Mouse (Mus musculus) granulocyte monocyte progenitor cell, adult 5-6 weeks (primary cell): ENCODE measurements around the gene Mospd3. TPM values are rescaled to one million over a fixed set of nuclear protein-coding genes. Genes with fewer than 3 reads are reported as not detected.

Experiments used
- ATAC-seq: replicated peaks from 2 replicates; pipeline ENCODE4 v1.8.0; 2016; ENCODE audit warnings: mild to moderate bottlenecking, moderate TSS enrichment, inconsistent platforms; ENCODE audit not compliant: poor library complexity, severe bottlenecking
- total RNA-seq, 2 experiments: library from RNA; stranded (forward) in 1 of 2; stranded (reverse) in 1 of 2; fragments of 200-712, 200-1000 nt in 1 of 2; fragments of >200 nt in 1 of 2; fragmentation: Nextera tagmentation in 1 of 2; gene quantifications; 2 replicates each; pipeline ENCODE4 v1.2.3; 2014 to 2017

The Mospd3 gene
- total RNA-seq (2014; fragmentation: Nextera tagmentation) (146 and 159 TPM in 2 replicates), total RNA-seq (2017) (4.0 and 7.4 TPM in 2 replicates)

- ATAC-seq = peak; percentile 83
Observed at GRCm38 (mm10) chr5:137600619-137601364, at the start of gene Mospd3. Gene Mospd3 (minus strand): TSS chr5:137601058.

GRCm38 (mm10) chr5:137649669-137650571 lies 49.1 kb upstream of the Mospd3 start:
- ATAC-seq = no peak

- no peak for ATAC-seq
Observed at GRCm38 (mm10) chr5:137649251-137649650, 48.4 kb upstream of the Mospd3 start.

- ATAC-seq = no peak
Observed at GRCm38 (mm10) chr5:137647827-137648601, 47.2 kb upstream of the Mospd3 start.

- no peak; the same call in 1 of the 2 replicates for ATAC-seq
Observed at GRCm38 (mm10) chr5:137645652-137646091, 44.8 kb upstream of the Mospd3 start, which contains the start of gene Irs3. Gene Irs3 (minus strand): TSS chr5:137645714.

- ATAC-seq = peak; percentile 54
Observed at GRCm38 (mm10) chr5:137645091-137645651, 44.3 kb upstream of the Mospd3 start.

GRCm38 (mm10) chr5:137644484-137644883 lies 43.6 kb upstream of the Mospd3 start:
- ATAC-seq = no peak

- no peak for ATAC-seq
Observed at GRCm38 (mm10) chr5:137642886-137643285, 42.0 kb upstream of the Mospd3 start.

- ATAC-seq = peak; percentile 15; the same call in 1 of the 2 replicates
Observed at GRCm38 (mm10) chr5:137641054-137641453, 40.2 kb upstream of the Mospd3 start, which contains the start of gene Sap25. Gene Sap25 (plus strand): TSS chr5:137641334.

- ATAC-seq = no peak
Observed at GRCm38 (mm10) chr5:137639472-137639871, 38.6 kb upstream of the Mospd3 start.

GRCm38 (mm10) chr5:137633397-137634084 lies 32.7 kb upstream of the Mospd3 start:
- no peak for ATAC-seq

GRCm38 (mm10) chr5:137631591-137631990 lies 30.7 kb upstream of the Mospd3 start:
- ATAC-seq = no peak

- peak; percentile 59 for ATAC-seq
Observed at GRCm38 (mm10) chr5:137631171-137631570, 30.3 kb upstream of the Mospd3 start.

- no peak for ATAC-seq
Observed at GRCm38 (mm10) chr5:137630602-137631001, 29.7 kb upstream of the Mospd3 start.

GRCm38 (mm10) chr5:137629906-137630545 lies 29.2 kb upstream of the Mospd3 start:
- ATAC-seq = no peak

GRCm38 (mm10) chr5:137629306-137629721 lies 28.5 kb upstream of the Mospd3 start:
- ATAC-seq = peak; percentile 7

GRCm38 (mm10) chr5:137628498-137629305 lies 27.8 kb upstream of the Mospd3 start, which contains the start of the genes Fbxo24, Lrch4 and Gm20605:
Gene Fbxo24 (minus strand): TSS chr5:137629002.
Gene Lrch4 (plus strand): TSS chr5:137629121.
Gene Gm20605 (plus strand): TSS chr5:137629175.
- peak; percentile 72 for ATAC-seq

- ATAC-seq = no peak
Observed at GRCm38 (mm10) chr5:137627991-137628390, 27.1 kb upstream of the Mospd3 start.
